Mouse (Mus musculus) liver, adult 2 months (tissue): ENCODE measurements around the gene Rasgrf1. TPM values are rescaled to one million over a fixed set of nuclear protein-coding genes. Genes with fewer than 3 reads are reported as not detected.

Experiments used
- DNase-seq: peaks from one replicate; pipeline ENCODE4 v3.0.0-alpha.2; 2011; ENCODE audit warnings: low read depth, low spot score; ENCODE audit errors: extremely low read depth
- H3K27ac ChIP-seq: fragments of 200-500 bp; replicated peaks from 2 replicates; pipeline ENCODE4 v1.5.1; 2012; ENCODE audit warnings: low read depth, mild to moderate bottlenecking, control low read depth, inconsistent platforms, low read length; ENCODE audit not compliant: insufficient read depth
- H3K27me3 ChIP-seq: fragments of 200-500 bp; 2 replicates; pipeline ENCODE4 v1.6.1; 2012; ENCODE audit warnings: mild to moderate bottlenecking, moderate library complexity, low read length, inconsistent platforms; ENCODE audit not compliant: control insufficient read depth, insufficient read depth
- H3K36me3 ChIP-seq: fragments of 200-500 bp; 2 replicates; pipeline ENCODE4 v1.6.1; 2012; ENCODE audit warnings: low read length, inconsistent platforms; ENCODE audit not compliant: control insufficient read depth, insufficient read depth
- H3K4me1 ChIP-seq: fragments of 200-500 bp; 2 replicates; pipeline ENCODE4 v1.6.1; 2011; ENCODE audit warnings: low read length; ENCODE audit not compliant: control insufficient read depth, insufficient read depth
- H3K4me3 ChIP-seq: fragments of 200-500 bp; 2 replicates; pipeline ENCODE4 v1.5.1; 2011; ENCODE audit warnings: low read depth, mild to moderate bottlenecking, control low read depth, low read length, moderate library complexity; ENCODE audit not compliant: insufficient read depth
- H3K79me2 ChIP-seq: fragments of 200-500 bp; 2 replicates; pipeline ENCODE4 v1.6.1; 2012; ENCODE audit warnings: inconsistent platforms, mild to moderate bottlenecking, low read length, moderate library complexity; ENCODE audit not compliant: control insufficient read depth, insufficient read depth
- H3K9ac ChIP-seq: fragments of 200-500 bp; 2 replicates; pipeline ENCODE4 v1.6.1; 2012; ENCODE audit warnings: low read depth, mild to moderate bottlenecking, control low read depth, inconsistent platforms, low read length
- CTCF ChIP-seq: fragments of 200-500 bp; IDR thresholded peaks from 2 replicates; pipeline ENCODE4 v1.5.1; 2011; ENCODE audit warnings: low read depth, low read length, control low read depth
- POLR2A ChIP-seq: fragments of 200-500 bp; IDR thresholded peaks from 2 replicates; pipeline ENCODE4 v1.6.1; 2011; ENCODE audit warnings: low read length, control low read depth; ENCODE audit not compliant: insufficient read depth; ENCODE audit errors: extremely low read depth
- WGBS: fragments of 180-500 bp; shearing (Covaris S2); methylation state at CpG from one replicate; pipeline ENCODE4 v1.1.7; 2018; 5-methylcytosine and 5-hydroxymethylcytosine counted together
- polyA plus RNA-seq: library from polyadenylated mRNA; depleted of rRNA; stranded (reverse); fragments of >200 nt; gene quantifications from 2 replicates; pipeline ENCODE4 v1.2.3, GENCODE M21; 2012; rRNA removed
- total RNA-seq: library from RNA; depleted of rRNA; stranded (reverse); fragments of >200 nt; gene quantifications from 2 replicates; pipeline ENCODE4 v1.2.3, GENCODE M21; 2014; rRNA removed

Rasgrf1 gene
- total RNA-seq (0.07 and 0.09 TPM in 2 replicates), polyA plus RNA-seq (not detected in 2 replicates)

DNA sequence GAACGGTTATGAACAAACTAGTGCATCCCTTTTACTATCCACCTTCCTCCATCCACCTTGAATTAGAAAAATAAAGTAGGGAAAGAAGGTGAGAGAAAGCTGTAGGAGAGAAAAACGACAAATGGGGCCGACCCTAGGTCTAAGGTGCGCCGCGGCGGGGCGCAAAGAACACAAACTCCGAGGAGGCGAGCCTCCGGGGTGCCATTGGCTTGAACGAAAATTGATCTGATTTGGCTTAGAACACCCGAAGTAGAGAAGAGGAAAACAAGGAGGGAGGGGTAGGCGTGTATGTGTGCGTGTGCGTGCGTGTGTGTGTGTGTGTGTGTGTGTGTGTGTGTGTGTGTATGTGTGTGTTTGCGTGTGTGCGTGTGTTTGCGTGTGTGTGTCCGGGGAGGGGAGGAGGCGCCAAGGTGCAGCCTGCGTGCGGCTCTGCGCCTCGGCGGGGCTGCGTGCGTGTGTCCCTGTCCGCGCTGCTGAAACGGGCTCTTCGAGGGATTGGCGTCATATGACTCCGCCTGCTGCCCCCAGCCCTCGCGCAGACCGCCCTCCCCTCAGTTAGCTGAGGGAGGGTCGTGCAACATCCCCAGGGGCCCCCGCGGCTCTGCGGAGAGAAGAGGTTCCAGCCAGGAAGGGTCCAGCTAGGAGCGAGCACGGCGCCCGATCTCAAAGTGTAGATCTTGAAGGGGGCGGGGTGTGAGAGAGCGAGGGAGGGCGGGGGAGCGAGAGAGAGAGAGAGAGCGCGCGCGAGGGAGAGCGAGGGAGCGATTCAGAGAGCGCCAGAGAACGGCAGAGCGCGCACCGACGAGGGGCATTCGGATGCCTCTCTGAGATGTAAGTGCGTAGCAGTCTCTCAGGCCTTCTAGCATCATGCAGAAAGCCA lies at the start of gene Rasgrf1:
Gene Rasgrf1 (plus strand): TSS at position 778 of the 880 bp plus-strand sequence.
- Histone ChIP-seq H3K36me3 (no peaks in the 10 kb centered on the region), H3K27ac (no peak within 1 kb of the TSS), H3K27me3 (peaks cover 15% of the 10 kb centered on the region), H3K9ac (no peak within 1 kb of the TSS), H3K79me2 (no peaks in the 10 kb centered on the region), H3K4me3 (peak within 1 kb of the TSS; percentile 6; the same call in 1 of the 2 replicates), H3K4me1 (peaks cover 6% of the 10 kb centered on the region; the same call in 1 of the 2 replicates)
- WGBS: 2% methylated on average over 63 of the region's 64 CpGs
- DNase-seq: no peak
- TF ChIP-seq CTCF (no peak), POLR2A (no peak)

GRCm38 (mm10) chr9:89860145-89860544 lies 49.6 kb upstream of the Rasgrf1 start:
- Histone ChIP-seq H3K9ac (no peak overlapping the region), H3K4me1 (no peaks in the 10 kb centered on the region), H3K4me3 (no peak overlapping the region), H3K27ac (no peak overlapping the region), H3K79me2 (no peaks in the 10 kb centered on the region), H3K27me3 (no peaks in the 10 kb centered on the region), H3K36me3 (no peaks in the 10 kb centered on the region)
- no peak for DNase-seq
- TF ChIP-seq CTCF (no peak), POLR2A (no peak)
- 54% methylated on average over 11 of the region's 11 CpGs for WGBS

DNA sequence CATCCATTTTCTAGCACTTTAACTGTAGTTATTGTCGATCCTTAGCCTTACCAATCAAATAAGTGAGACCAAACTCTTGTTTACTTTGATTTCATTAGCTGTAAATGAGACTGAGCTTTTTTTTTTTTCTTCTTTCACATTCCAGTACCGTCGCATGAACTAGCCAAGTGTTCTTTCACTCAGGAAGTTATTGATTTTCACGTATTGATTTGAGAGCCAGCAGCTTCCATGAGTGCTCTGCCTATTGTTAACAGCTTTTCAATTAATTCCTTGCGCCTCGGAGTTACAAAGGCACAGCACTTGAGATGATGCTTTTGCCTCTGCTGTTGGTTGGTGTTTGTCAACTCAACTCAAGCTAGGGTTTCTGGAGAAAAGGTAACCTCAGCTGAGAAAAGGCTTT lies 49.1 kb upstream of the Rasgrf1 start:
- Histone ChIP-seq H3K79me2 (no peaks in the 10 kb centered on the region), H3K27me3 (no peaks in the 10 kb centered on the region), H3K9ac (no peak overlapping the region), H3K4me3 (no peak overlapping the region), H3K4me1 (no peaks in the 10 kb centered on the region), H3K36me3 (no peaks in the 10 kb centered on the region), H3K27ac (no peak overlapping the region)
- peak; percentile 66 for DNase-seq
- TF ChIP-seq POLR2A: no peak
- TF ChIP-seq CTCF: no peak
- WGBS: 26% methylated on average over 6 of the region's 6 CpGs

DNA sequence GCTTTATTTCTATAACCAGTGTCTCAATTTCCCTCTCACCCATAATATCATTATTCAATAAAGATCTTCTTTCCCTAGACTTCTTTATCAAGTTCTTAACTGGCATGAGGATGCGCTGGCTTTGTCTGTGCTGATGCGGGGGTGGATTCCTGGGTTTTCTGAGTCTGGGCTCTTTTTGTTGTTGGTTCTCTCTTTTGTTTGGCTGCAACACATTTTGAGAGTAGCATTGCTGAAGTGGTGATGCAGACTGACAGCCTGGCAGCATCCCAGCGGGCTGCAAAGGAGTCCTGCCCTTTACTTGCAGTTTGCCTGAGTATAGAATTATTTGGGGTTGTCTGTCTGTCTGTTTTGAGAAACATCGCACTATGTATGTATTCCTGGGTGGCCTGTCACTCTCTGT lies 42.6 kb upstream of the Rasgrf1 start:
- WGBS: 68% methylated on average over 4 of the region's 4 CpGs
- DNase-seq: no peak

GRCm38 (mm10) chr9:89868093-89868729 lies 41.5 kb upstream of the Rasgrf1 start:
- Histone ChIP-seq H3K79me2 (no peaks in the 10 kb centered on the region), H3K36me3 (no peaks in the 10 kb centered on the region), H3K9ac (no peak overlapping the region), H3K27me3 (peaks cover 9% of the 10 kb centered on the region; the same call in 1 of the 2 replicates), H3K4me3 (no peak overlapping the region), H3K27ac (no peak overlapping the region), H3K4me1 (no peaks in the 10 kb centered on the region)
- no peak for DNase-seq
- 12% methylated on average over 16 of the region's 16 CpGs for WGBS
- TF ChIP-seq CTCF (no peak), POLR2A (no peak)

More for the DNA sequence above, 42.6 kb upstream of the Rasgrf1 start:
- Histone ChIP-seq H3K4me1 (no peaks in the 10 kb centered on the region), H3K9ac (no peak overlapping the region), H3K27me3 (peaks cover 5% of the 10 kb centered on the region; the same call in 1 of the 2 replicates), H3K79me2 (no peaks in the 10 kb centered on the region), H3K36me3 (no peaks in the 10 kb centered on the region), H3K27ac (no peak overlapping the region), H3K4me3 (no peak overlapping the region)
- no peak for TF ChIP-seq CTCF
- no peak for TF ChIP-seq POLR2A
